Mouse (Mus musculus) intestine, embryonic 14.5 days (tissue): ENCODE measurements around the gene Sipa1l3. TPM values are rescaled to one million over a fixed set of nuclear protein-coding genes. Genes with fewer than 3 reads are reported as not detected.
A peak's percentile ranks its signal among the peaks of the same experiment; 100 is the strongest.

ENCODE experiments used
- ATAC-seq: fragments of 200-750 bp; cut with Nextera tagmentation; replicated peaks from 2 replicates; pipeline ENCODE4 v1.8.0; 2017; ENCODE audit warnings: low read depth, moderate number of reproducible peaks, moderate TSS enrichment, moderate library complexity; ENCODE audit not compliant: low FRiP score, low TSS enrichment
- DNase-seq: peaks from one replicate; pipeline ENCODE4 v3.0.0-alpha.2; 2018; ENCODE audit warnings: low spot score
- H3K27ac ChIP-seq: fragments of 300-500 bp; sonication (generic); 2 replicates; pipeline ENCODE4 v1.5.1; 2014; ENCODE audit warnings: low read depth, mild to moderate bottlenecking, control low read depth
- H3K27me3 ChIP-seq: fragments of 300-500 bp; sonication (generic); replicated peaks from 2 replicates; pipeline ENCODE4 v1.6.1; 2014; ENCODE audit warnings: low read length, control low read depth; ENCODE audit not compliant: control insufficient read depth, insufficient read depth
- H3K36me3 ChIP-seq: fragments of 300-500 bp; sonication (generic); 2 replicates; pipeline ENCODE4 v1.6.1; 2014; ENCODE audit warnings: low read length, control low read depth; ENCODE audit not compliant: control insufficient read depth, insufficient read depth
- H3K4me1 ChIP-seq: fragments of 300-500 bp; sonication (generic); replicated peaks from 2 replicates; pipeline ENCODE4 v1.6.1; 2014; ENCODE audit warnings: low read length, control low read depth, mixed read lengths; ENCODE audit not compliant: control insufficient read depth, insufficient read depth
- H3K4me2 ChIP-seq: fragments of 300-500 bp; sonication (generic); 2 replicates; pipeline ENCODE4 v1.6.1; 2014; ENCODE audit warnings: low read length
- H3K4me3 ChIP-seq: fragments of 300-500 bp; sonication (generic); 2 replicates; pipeline ENCODE4 v1.5.1; 2014; ENCODE audit warnings: low read depth, low read length, control low read depth, mixed read lengths
- H3K9ac ChIP-seq: fragments of 300-500 bp; sonication (generic); 2 replicates; pipeline ENCODE4 v1.6.1; 2014; ENCODE audit warnings: mild to moderate bottlenecking, low read length
- H3K9me3 ChIP-seq: fragments of 300-500 bp; sonication (generic); 2 replicates; pipeline ENCODE4 v1.6.1; 2016; ENCODE audit warnings: low read length, control low read depth; ENCODE audit not compliant: control insufficient read depth
- WGBS: fragments of 180-500 bp; shearing (Covaris S2); extraction: QIAGEN DNeasy Blood & Tissue Kit; methylation state at CpG from one replicate; pipeline ENCODE4 v1.1.7; 2014; 5-methylcytosine and 5-hydroxymethylcytosine counted together
- polyA plus RNA-seq: library from polyadenylated mRNA; unstranded; fragments of >200 nt; fragmentation: Nextera tagmentation; extraction: Ambion mirVana; gene quantifications from 2 replicates; pipeline ENCODE4 v1.2.1, GENCODE M21; 2014

Gene Sipa1l3
- polyA plus RNA-seq, 1 experiment from 2014 or later, result 22.5 TPM

GRCm38 (mm10) chr7:29352246-29352645 is 166.2 kb downstream of the Sipa1l3 start:
- no peak overlapping the region for H3K27ac ChIP-seq
- peaks cover 73% of the 10 kb centered on the region for H3K36me3 ChIP-seq
- no peak for ATAC-seq
- no peak overlapping the region for H3K4me2 ChIP-seq
- no peaks in the 10 kb centered on the region for H3K4me1 ChIP-seq
- DNase-seq, result no peak
- no peak overlapping the region for H3K9ac ChIP-seq
- H3K9me3 ChIP-seq, result no peaks in the 10 kb centered on the region
- 91% methylated on average over 8 of the region's 8 CpGs for WGBS
- H3K4me3 ChIP-seq, result no peak overlapping the region
- H3K27me3 ChIP-seq, result no peaks in the 10 kb centered on the region

GRCm38 (mm10) chr7:29350489-29350888 is 168.0 kb downstream of the Sipa1l3 start:
- ATAC-seq (0 out of 2 replicates have a peak, but pooled peaks have one; percentile 58), DNase-seq (no peak)
- H3K9ac ChIP-seq, result no peak overlapping the region
- no peaks in the 10 kb centered on the region for H3K4me1 ChIP-seq
- H3K36me3 ChIP-seq, result peaks cover 64% of the 10 kb centered on the region
- whole genome bisulfite sequencing, result 84% methylated on average over 10 of the region's 10 CpGs
- no peak overlapping the region for H3K27ac ChIP-seq
- no peak overlapping the region for H3K4me2 ChIP-seq
- H3K27me3 ChIP-seq, result no peaks in the 10 kb centered on the region
- no peak overlapping the region for H3K4me3 ChIP-seq
- no peaks in the 10 kb centered on the region for H3K9me3 ChIP-seq

- peaks cover 42% of the 10 kb centered on the region for H3K36me3 ChIP-seq
- WGBS, result 74% methylated on average over 3 of the region's 3 CpGs
These were observed 172.2 kb downstream of the Sipa1l3 start for GRCm38 (mm10) chr7:29346212-29346611.

GRCm38 (mm10) chr7:29345534-29345933 is 172.9 kb downstream of the Sipa1l3 start:
- DNase-seq, result no peak
- H3K9me3 ChIP-seq, result no peaks in the 10 kb centered on the region
- H3K4me1 ChIP-seq, result no peaks in the 10 kb centered on the region
- H3K27ac ChIP-seq, result no peak overlapping the region
- peaks cover 36% of the 10 kb centered on the region for H3K36me3 ChIP-seq
- H3K4me2 ChIP-seq, result no peak overlapping the region
- WGBS, result 87% methylated on average over 4 of the region's 4 CpGs
- no peak overlapping the region for H3K4me3 ChIP-seq
- no peak overlapping the region for H3K9ac ChIP-seq
- ATAC-seq, result no peak
- no peaks in the 10 kb centered on the region for H3K27me3 ChIP-seq

More at GRCm38 (mm10) chr7:29346212-29346611, 172.2 kb downstream of the Sipa1l3 start:
- H3K9ac ChIP-seq, result no peak overlapping the region
- H3K4me3 ChIP-seq, result no peak overlapping the region
- H3K4me1 ChIP-seq, result no peaks in the 10 kb centered on the region
- no peak overlapping the region for H3K4me2 ChIP-seq
- ATAC-seq (no peak), DNase-seq (no peak)
- no peaks in the 10 kb centered on the region for H3K9me3 ChIP-seq
- H3K27me3 ChIP-seq, result no peaks in the 10 kb centered on the region
- H3K27ac ChIP-seq, result no peak overlapping the region

GRCm38 (mm10) chr7:29343746-29344145 is 174.7 kb downstream of the Sipa1l3 start:
- Histone ChIP-seq H3K4me3 (no peak overlapping the region), H3K27ac (no peak overlapping the region), H3K9me3 (no peaks in the 10 kb centered on the region), H3K27me3 (no peaks in the 10 kb centered on the region), H3K4me1 (no peaks in the 10 kb centered on the region), H3K4me2 (no peak overlapping the region), H3K9ac (no peak overlapping the region), H3K36me3 (peaks cover 26% of the 10 kb centered on the region)
- no peak for ATAC-seq
- WGBS, result 92% methylated on average over 7 of the region's 7 CpGs
- DNase-seq, result no peak

GRCm38 (mm10) chr7:29342489-29343092 is 175.8 kb downstream of the Sipa1l3 start:
- Histone ChIP-seq H3K4me1 (no peaks in the 10 kb centered on the region), H3K4me3 (no peak overlapping the region), H3K27me3 (no peaks in the 10 kb centered on the region), H3K36me3 (peaks cover 18% of the 10 kb centered on the region), H3K9me3 (no peaks in the 10 kb centered on the region), H3K9ac (no peak overlapping the region), H3K27ac (no peak overlapping the region), H3K4me2 (no peak overlapping the region)
- no peak for DNase-seq
- 74% methylated on average over 8 of the region's 8 CpGs for WGBS
- no peak for ATAC-seq

- Histone ChIP-seq H3K36me3 (peaks cover 23% of the 10 kb centered on the region), H3K27me3 (no peaks in the 10 kb centered on the region), H3K9me3 (no peaks in the 10 kb centered on the region), H3K4me1 (no peaks in the 10 kb centered on the region), H3K27ac (no peak overlapping the region), H3K9ac (no peak overlapping the region), H3K4me3 (no peak overlapping the region), H3K4me2 (no peak overlapping the region)
- 69% methylated on average over 12 of the region's 12 CpGs for whole genome bisulfite sequencing
- ATAC-seq (no peak), DNase-seq (no peak)
These were observed 176.7 kb downstream of the Sipa1l3 start for GRCm38 (mm10) chr7:29341722-29342121.

GRCm38 (mm10) chr7:29340838-29341237 is 177.6 kb downstream of the Sipa1l3 start:
- Histone ChIP-seq H3K27me3 (no peaks in the 10 kb centered on the region), H3K9me3 (no peaks in the 10 kb centered on the region), H3K4me3 (no peak overlapping the region), H3K4me2 (no peak overlapping the region), H3K4me1 (no peaks in the 10 kb centered on the region), H3K9ac (no peak overlapping the region), H3K36me3 (peaks cover 32% of the 10 kb centered on the region), H3K27ac (no peak overlapping the region)
- ATAC-seq (no peak), DNase-seq (no peak)
- 91% methylated on average over 8 of the region's 8 CpGs for WGBS

- Histone ChIP-seq H3K9ac (no peak overlapping the region), H3K27ac (no peak overlapping the region), H3K4me1 (no peaks in the 10 kb centered on the region), H3K4me2 (no peak overlapping the region), H3K9me3 (no peaks in the 10 kb centered on the region), H3K4me3 (no peak overlapping the region), H3K36me3 (peaks cover 35% of the 10 kb centered on the region), H3K27me3 (no peaks in the 10 kb centered on the region)
- DNase-seq, result no peak
- no peak for ATAC-seq
- 83% methylated on average over 9 of the region's 9 CpGs for WGBS
These were observed 178.2 kb downstream of the Sipa1l3 start for GRCm38 (mm10) chr7:29340247-29340646.
